Mouse (Mus musculus) heart, embryonic 16.5 days (tissue): Measurements from ENCODE around the gene Acadsb. TPM values are rescaled to one million over a fixed set of nuclear protein-coding genes. Genes with fewer than 3 reads are reported as not detected.
"Not testable (repeated sequence)": the region's sequence is repeated elsewhere in the genome, so short reads cannot be mapped to it uniquely, and the experiment has no call there.

ENCODE experiments used
- ATAC-seq: fragments of 200-750 bp; cut with Nextera tagmentation; replicated peaks from 2 replicates; pipeline ENCODE4 v1.8.0; 2017; ENCODE audit warnings: moderate number of reproducible peaks; ENCODE audit not compliant: insufficient read depth, low FRiP score; ENCODE audit errors: extremely low read depth
- H3K27ac ChIP-seq: fragments of 300-500 bp; sonication (generic); 2 replicates; pipeline ENCODE4 v1.5.1; 2014; ENCODE audit warnings: mild to moderate bottlenecking, low read length, control low read depth, moderate library complexity
- H3K27me3 ChIP-seq: fragments of 300-500 bp; sonication (generic); 2 replicates; pipeline ENCODE4 v1.6.1; 2014; ENCODE audit warnings: low read length, mixed read lengths; ENCODE audit not compliant: control insufficient read depth, insufficient read depth
- H3K36me3 ChIP-seq: fragments of 300-500 bp; sonication (generic); 2 replicates; pipeline ENCODE4 v1.6.1; 2014; ENCODE audit not compliant: control insufficient read depth, insufficient read depth
- H3K4me1 ChIP-seq: fragments of 300-500 bp; sonication (generic); 2 replicates; pipeline ENCODE4 v1.6.1; 2014; ENCODE audit warnings: low read length, mixed read lengths; ENCODE audit not compliant: control insufficient read depth, insufficient read depth
- H3K4me2 ChIP-seq: fragments of 300-500 bp; sonication (generic); 2 replicates; pipeline ENCODE4 v1.6.1; 2014; ENCODE audit warnings: low read depth, mild to moderate bottlenecking, control low read depth, low read length
- H3K4me3 ChIP-seq: fragments of 300-500 bp; sonication (generic); 2 replicates; pipeline ENCODE4 v1.5.1; 2014; ENCODE audit warnings: mild to moderate bottlenecking, control low read depth, low read length
- H3K9ac ChIP-seq: fragments of 300-500 bp; sonication (generic); 2 replicates; pipeline ENCODE4 v1.6.1; 2014; ENCODE audit warnings: low read length, control low read depth
- H3K9me3 ChIP-seq: fragments of 300-500 bp; sonication (generic); replicated peaks from 2 replicates; pipeline ENCODE4 v1.6.1; 2016; ENCODE audit warnings: low read length; ENCODE audit not compliant: control insufficient read depth
- WGBS: fragments of 180-500 bp; shearing (Covaris S2); extraction: QIAGEN DNeasy Blood & Tissue Kit; methylation state at CpG from one replicate; pipeline ENCODE4 v1.1.7; 2014; 5-methylcytosine and 5-hydroxymethylcytosine counted together
- polyA plus RNA-seq: library from polyadenylated mRNA; unstranded; fragments of >200 nt; fragmentation: Nextera tagmentation; extraction: Ambion mirVana; gene quantifications from 2 replicates; pipeline ENCODE4 v1.2.1, GENCODE M21; 2015

The Acadsb gene
- polyA plus RNA-seq = 101 and 105 TPM in 2 replicates

GRCm38 (mm10) chr7:131410416-131411058 is at the start of gene Acadsb, which contains the start of gene Ikzf5:
Acadsb (plus strand) TSS chr7:131410601.
Ikzf5 (minus strand) TSS chr7:131410521.
- WGBS = under 1% methylated on average over 42 of the region's 42 CpGs

GRCm38 (mm10) chr7:131362269-131362614 is 48.2 kb upstream of the Acadsb start:
- H3K9ac ChIP-seq = peak overlapping the region; percentile 87
- peak overlapping the region; percentile 79 for H3K27ac ChIP-seq
- H3K9me3 ChIP-seq = no peaks in the 10 kb centered on the region
- no peaks in the 10 kb centered on the region for H3K27me3 ChIP-seq
- H3K4me2 ChIP-seq = peak overlapping the region; percentile 78
- peak overlapping the region; percentile 73 for H3K4me3 ChIP-seq
- WGBS = under 1% methylated on average over 35 of the region's 35 CpGs
- peaks cover 6% of the 10 kb centered on the region; the same call in 1 of the 2 replicates for H3K36me3 ChIP-seq
- H3K4me1 ChIP-seq = peaks cover 14% of the 10 kb centered on the region
- peak; percentile 76 for ATAC-seq

More at GRCm38 (mm10) chr7:131410416-131411058, at the start of gene Acadsb, which contains the start of gene Ikzf5:
- Histone ChIP-seq H3K4me2 (peak within 1 kb of the TSS; percentile 62), H3K4me1 (peaks cover 9% of the 10 kb centered on the region), H3K4me3 (peak within 1 kb of the TSS; percentile 76), H3K36me3 (no peaks in the 10 kb centered on the region), H3K27me3 (no peaks in the 10 kb centered on the region), H3K9me3 (no peaks in the 10 kb centered on the region), H3K27ac (peak within 1 kb of the TSS; percentile 72), H3K9ac (peak within 1 kb of the TSS; percentile 94)
- ATAC-seq = peak; percentile 98

- under 1% methylated on average over 55 of the region's 55 CpGs for WGBS
- peaks cover 3% of the 10 kb centered on the region; the same call in 1 of the 2 replicates for H3K36me3 ChIP-seq
- peak within 1 kb of the TSS; percentile 73 for H3K4me3 ChIP-seq
- H3K9me3 ChIP-seq = no peaks in the 10 kb centered on the region
- H3K27ac ChIP-seq = peak within 1 kb of the TSS; percentile 94
- peak within 1 kb of the TSS; percentile 87 for H3K9ac ChIP-seq
- peaks cover 14% of the 10 kb centered on the region for H3K4me1 ChIP-seq
- no peaks in the 10 kb centered on the region for H3K27me3 ChIP-seq
- peak within 1 kb of the TSS; percentile 85 for H3K4me2 ChIP-seq
- ATAC-seq = peak; percentile 97
These were observed 47.6 kb upstream of the Acadsb start, which contains the start of gene 2310057M21Rik for GRCm38 (mm10) chr7:131362615-131363300. 2310057M21Rik (minus strand) TSS chr7:131362759.

- 88% methylated on average over 8 of the region's 8 CpGs for WGBS
- no peaks in the 10 kb centered on the region for H3K36me3 ChIP-seq
- no peaks in the 10 kb centered on the region for H3K27me3 ChIP-seq
- H3K4me2 ChIP-seq = no peak overlapping the region
- no peak overlapping the region for H3K4me3 ChIP-seq
- peaks cover 14% of the 10 kb centered on the region for H3K4me1 ChIP-seq
- H3K9me3 ChIP-seq = no peaks in the 10 kb centered on the region
- H3K27ac ChIP-seq = no peak overlapping the region
- ATAC-seq = no peak
- no peak overlapping the region for H3K9ac ChIP-seq
These were observed 46.3 kb upstream of the Acadsb start for GRCm38 (mm10) chr7:131364131-131364530.

- Histone ChIP-seq H3K27me3 (no peaks in the 10 kb centered on the region), H3K9me3 (no peaks in the 10 kb centered on the region), H3K4me2 (peak within 1 kb of the TSS; percentile 78), H3K27ac (peak within 1 kb of the TSS; percentile 99), H3K4me3 (peak within 1 kb of the TSS; percentile 86), H3K36me3 (0 out of 2 replicates have a peak, but pooled peaks cover 2% of the 10 kb centered on the region), H3K9ac (peak within 1 kb of the TSS; percentile 95), H3K4me1 (peaks cover 9% of the 10 kb centered on the region)
- WGBS = 4% methylated on average over 47 of the region's 47 CpGs
- peak; percentile 96 for ATAC-seq
These were observed 39.5 kb upstream of the Acadsb start, which contains the start of gene Pstk for GRCm38 (mm10) chr7:131370648-131371469. Pstk (plus strand) TSS chr7:131371141.

- no peaks in the 10 kb centered on the region for H3K27me3 ChIP-seq
- ATAC-seq = peak; percentile 35
- H3K9ac ChIP-seq = peak overlapping the region; percentile 95
- peak overlapping the region; percentile 86 for H3K4me3 ChIP-seq
- no peaks in the 10 kb centered on the region for H3K9me3 ChIP-seq
- peaks cover 9% of the 10 kb centered on the region for H3K4me1 ChIP-seq
- WGBS = 5% methylated on average over 9 of the region's 9 CpGs
- H3K36me3 ChIP-seq = 0 out of 2 replicates have a peak, but pooled peaks cover 2% of the 10 kb centered on the region
- H3K27ac ChIP-seq = peak overlapping the region; percentile 99
- H3K4me2 ChIP-seq = peak overlapping the region; percentile 78
These were observed 38.9 kb upstream of the Acadsb start for GRCm38 (mm10) chr7:131371470-131371860.

- Histone ChIP-seq H3K36me3 (0 out of 2 replicates have a peak, but pooled peaks cover 2% of the 10 kb centered on the region), H3K4me3 (peak overlapping the region; percentile 86), H3K4me1 (peaks cover 9% of the 10 kb centered on the region), H3K27me3 (no peaks in the 10 kb centered on the region), H3K27ac (peak overlapping the region; percentile 99), H3K9ac (peak overlapping the region; percentile 95), H3K4me2 (peak overlapping the region; percentile 78), H3K9me3 (no peaks in the 10 kb centered on the region)
- 63% methylated on average over 9 of the region's 9 CpGs for WGBS
- ATAC-seq = no peak
These were observed 38.3 kb upstream of the Acadsb start for GRCm38 (mm10) chr7:131371880-131372651.

- not testable (repeated sequence) for H3K4me3 ChIP-seq, ATAC-seq, H3K27ac ChIP-seq, H3K4me1 ChIP-seq, H3K9ac ChIP-seq, H3K27me3 ChIP-seq, H3K4me2 ChIP-seq, H3K9me3 ChIP-seq
- peaks cover 19% of the 10 kb centered on the region for H3K36me3 ChIP-seq
- 83% methylated on average over 6 of the region's 7 CpGs for WGBS
These were observed 18.6 kb upstream of the Acadsb start for GRCm38 (mm10) chr7:131391761-131392160.
